Mouse (Mus musculus) myocyte (in vitro differentiated cells): ENCODE measurements around the gene St5. TPM values are rescaled to one million over a fixed set of nuclear protein-coding genes. Genes with fewer than 3 reads are reported as not detected.
A peak's percentile ranks its signal among the peaks of the same experiment; 100 is the strongest.

Experiments used
- H3K27me3 ChIP-seq: one replicate; pipeline ENCODE4 v1.6.1; 2011; ENCODE audit not compliant: control insufficient read depth, insufficient read depth, insufficient read length
- H3K36me3 ChIP-seq: one replicate; pipeline ENCODE4 v1.6.1; 2011; ENCODE audit not compliant: control insufficient read depth, insufficient read depth
- H3K4me2 ChIP-seq: one replicate; pipeline ENCODE4 v1.6.1; 2011; ENCODE audit warnings: low read depth, control low read depth
- H3K4me3 ChIP-seq: one replicate; pipeline ENCODE4 v1.5.1; 2011; ENCODE audit warnings: mild to moderate bottlenecking, control low read depth, moderate library complexity
- H3K79me2 ChIP-seq: one replicate; pipeline ENCODE4 v1.6.1; 2011; ENCODE audit not compliant: control insufficient read depth, insufficient read depth
- H3ac ChIP-seq: one replicate; pipeline ENCODE4 v1.6.1; 2011; ENCODE audit not compliant: control insufficient read depth, insufficient read length
- CEBPB ChIP-seq: IDR thresholded peaks from 2 replicates; pipeline ENCODE4 v1.6.1; 2011; ENCODE audit warnings: mild to moderate bottlenecking, moderate library complexity; ENCODE audit not compliant: poor library complexity, insufficient read depth, severe bottlenecking
- E2F4 ChIP-seq: IDR thresholded peaks from one replicate; pipeline ENCODE4 v1.6.1; 2011; ENCODE audit warnings: mild to moderate bottlenecking, control low read depth, moderate library complexity; ENCODE audit not compliant: insufficient read depth
- MAX ChIP-seq: IDR thresholded peaks from one replicate; pipeline ENCODE4 v1.6.1; 2011; ENCODE audit warnings: low read depth, mild to moderate bottlenecking, control low read depth
- MYOD1 ChIP-seq, 3 experiments: IDR thresholded peaks; one replicate each; pipeline ENCODE4 v1.6.1; 2011; ENCODE audit warnings: control low read depth in 2 of 3, low read depth in 2 of 3, mild to moderate bottlenecking in 2 of 3, moderate library complexity in 1 of 3; ENCODE audit not compliant: insufficient read length in 2 of 3, control insufficient read depth in 1 of 3
- MYOG ChIP-seq, 3 experiments: IDR thresholded peaks; one replicate each; pipeline ENCODE4 v1.6.1; 2011; ENCODE audit warnings: control low read depth in 2 of 3, low read depth in 2 of 3, mild to moderate bottlenecking in 2 of 3; ENCODE audit not compliant: insufficient read length in 2 of 3, control insufficient read depth in 1 of 3, insufficient read depth in 1 of 3
- POLR2A ChIP-seq: IDR thresholded peaks from one replicate; pipeline ENCODE4 v1.6.1; 2011; ENCODE audit warnings: low read depth, mild to moderate bottlenecking, control low read depth, moderate library complexity; ENCODE audit not compliant: insufficient read length
- POLR2AphosphoS2 ChIP-seq: IDR thresholded peaks from one replicate; pipeline ENCODE4 v1.6.1; 2011; ENCODE audit warnings: low read depth, control low read depth; ENCODE audit not compliant: insufficient read length
- REST ChIP-seq: IDR thresholded peaks from one replicate; pipeline ENCODE4 v1.6.1; 2011; ENCODE audit warnings: mild to moderate bottlenecking, control low read depth, moderate library complexity; ENCODE audit not compliant: insufficient read depth, insufficient read length
- SRF ChIP-seq: IDR thresholded peaks from one replicate; pipeline ENCODE4 v1.6.1; 2011; ENCODE audit warnings: low read depth; ENCODE audit not compliant: control insufficient read depth, insufficient read length
- TCF12 ChIP-seq: IDR thresholded peaks from one replicate; pipeline ENCODE4 v1.6.1; 2011; ENCODE audit warnings: mild to moderate bottlenecking, control low read depth; ENCODE audit not compliant: poor library complexity, insufficient read depth, severe bottlenecking
- TCF3 ChIP-seq: IDR thresholded peaks from one replicate; pipeline ENCODE4 v1.6.1; 2011; ENCODE audit warnings: low read depth, control low read depth; ENCODE audit not compliant: insufficient read length
- USF1 ChIP-seq: IDR thresholded peaks from one replicate; pipeline ENCODE4 v1.6.1; 2011; ENCODE audit warnings: low read depth, mild to moderate bottlenecking, control low read depth, moderate library complexity
- polyA plus RNA-seq: library from polyadenylated mRNA; unstranded; fragments of >200 nt; fragmentation: generic; extraction: Trizol; gene quantifications from one replicate; pipeline ENCODE4 v1.2.1, GENCODE M21; 2012; ENCODE audit warnings: missing spikeins

Gene St5
- polyA plus RNA-seq, 1 experiment, result 34.1 TPM

- no peaks in the 10 kb centered on the region for H3K27me3 ChIP-seq
- H3K36me3 ChIP-seq, result no peaks in the 10 kb centered on the region
- H3K4me3 ChIP-seq, result peak overlapping the region; percentile 35
- peaks cover 78% of the 10 kb centered on the region for H3K79me2 ChIP-seq
- TF ChIP-seq TCF3, result no peak
- no peak for TF ChIP-seq POLR2A
- TF ChIP-seq MAX, result no peak
- TF ChIP-seq TCF12, result peak; percentile 12
- no peak for TF ChIP-seq POLR2AphosphoS2
- TF ChIP-seq MYOD1 (IDR thresholded peaks at IDR 0.05; ENCODE audit: control insufficient read depth in 1 of 3, insufficient read length in 2 of 3, low read depth in 2 of 3), result peak in 2 of 3 experiments; percentile 64 to 84
- TF ChIP-seq CEBPB, result peak; percentile 98
- TF ChIP-seq USF1, result no peak
- no peak for TF ChIP-seq E2F4
- no peak for TF ChIP-seq REST
- TF ChIP-seq SRF, result no peak
- TF ChIP-seq MYOG (IDR thresholded peaks at IDR 0.05; ENCODE audit: control insufficient read depth in 1 of 3, insufficient read depth in 1 of 3, insufficient read length in 2 of 3, low read depth in 2 of 3), result peak in 2 of 3 experiments; percentile 64 to 71
- peak overlapping the region; percentile 24 for H3ac ChIP-seq
- H3K4me2 ChIP-seq, result peak overlapping the region; percentile 88
Measured at GRCm38 (mm10) chr7:109637391-109637790, 66.0 kb downstream of the St5 start.

- Histone ChIP-seq H3K79me2 (peaks cover 90% of the 10 kb centered on the region), H3K4me3 (peak overlapping the region; percentile 35), H3K36me3 (no peaks in the 10 kb centered on the region), H3K27me3 (no peaks in the 10 kb centered on the region), H3ac (peak overlapping the region; percentile 24), H3K4me2 (peak overlapping the region; percentile 88)
- TF ChIP-seq MYOD1 (IDR thresholded peaks at IDR 0.05; ENCODE audit: control insufficient read depth in 1 of 3, insufficient read length in 2 of 3, low read depth in 2 of 3) (peak in 2 of 3 experiments; percentile 19 to 50), MYOG (IDR thresholded peaks at IDR 0.05; ENCODE audit: control insufficient read depth in 1 of 3, insufficient read depth in 1 of 3, insufficient read length in 2 of 3, low read depth in 2 of 3) (peak in 1 of 3 experiments; percentile 41), REST (no peak), SRF (no peak), POLR2AphosphoS2 (no peak), CEBPB (no peak)
Measured at GRCm38 (mm10) chr7:109636086-109636792, 67.2 kb downstream of the St5 start.

- no peak overlapping the region for H3K4me3 ChIP-seq
- TF ChIP-seq MYOD1 (IDR thresholded peaks at IDR 0.05; ENCODE audit: control insufficient read depth in 1 of 3, insufficient read length in 2 of 3, low read depth in 2 of 3), result no peak
- TF ChIP-seq MAX, result no peak
- TF ChIP-seq SRF, result no peak
- peak overlapping the region; percentile 16 for H3K4me2 ChIP-seq
- no peaks in the 10 kb centered on the region for H3K36me3 ChIP-seq
- no peak overlapping the region for H3ac ChIP-seq
- H3K27me3 ChIP-seq, result no peaks in the 10 kb centered on the region
- H3K79me2 ChIP-seq, result peaks cover 73% of the 10 kb centered on the region
Measured at GRCm38 (mm10) chr7:109633404-109634085, 69.9 kb downstream of the St5 start.

- H3K27me3 ChIP-seq, result no peaks in the 10 kb centered on the region
- no peak overlapping the region for H3K4me3 ChIP-seq
- peak overlapping the region; percentile 73 for H3K4me2 ChIP-seq
- no peaks in the 10 kb centered on the region for H3K36me3 ChIP-seq
- H3ac ChIP-seq, result no peak overlapping the region
- peaks cover 83% of the 10 kb centered on the region for H3K79me2 ChIP-seq
- no peak for TF ChIP-seq E2F4
- no peak for TF ChIP-seq CEBPB
- TF ChIP-seq REST, result no peak
- no peak for TF ChIP-seq SRF
- TF ChIP-seq POLR2AphosphoS2, result no peak
- TF ChIP-seq POLR2A, result no peak
- no peak for TF ChIP-seq USF1
- peak in 1 of 3 experiments; percentile 49 for TF ChIP-seq MYOG (IDR thresholded peaks at IDR 0.05; ENCODE audit: control insufficient read depth in 1 of 3, insufficient read depth in 1 of 3, insufficient read length in 2 of 3, low read depth in 2 of 3)
- no peak for TF ChIP-seq TCF12
- TF ChIP-seq MYOD1 (IDR thresholded peaks at IDR 0.05; ENCODE audit: control insufficient read depth in 1 of 3, insufficient read length in 2 of 3, low read depth in 2 of 3), result peak in 1 of 3 experiments; percentile 28
- TF ChIP-seq MAX, result no peak
- TF ChIP-seq TCF3, result no peak
Measured at GRCm38 (mm10) chr7:109631330-109631729, 72.1 kb downstream of the St5 start.
